Mouse (Mus musculus) layer of hippocampus, postnatal 14 days (tissue): ENCODE results near the gene Lrrc45. TPM values are rescaled to one million over a fixed set of nuclear protein-coding genes. Genes with fewer than 3 reads are reported as not detected.
A peak's percentile ranks its signal among the peaks of the same experiment; 100 is the strongest.
"Not testable (repeated sequence)": the region's sequence is repeated elsewhere in the genome, so short reads cannot be mapped to it uniquely, and the experiment has no call there.

Source experiments
- DNase-seq, 2 experiments: peaks; one replicate each; pipeline ENCODE4 v3.0.0; 2021 to 2022; ENCODE audit warnings: low spot score in 2 of 2, mixed read lengths in 1 of 2
- long read RNA-seq, 2 experiments: library from polyadenylated mRNA; stranded (forward); transcript quantifications; one replicate each; pipeline ENCODE4 v2.0.0; 2021
- total RNA-seq, 2 experiments: library from RNA; stranded (reverse); gene quantifications; 2 replicates each; pipeline ENCODE4 v1.2.3; 2021

Lrrc45 gene
- total RNA-seq = 10 to 100 TPM; 56.0 to 58.2 TPM
- long read RNA-seq, experiment 1, transcript Lrrc45-201 (18 exons, 2,492 nt) = major isoform, 10 of 51 reads
- long read RNA-seq, experiment 1, partial matches to known transcripts = 6 of 51 reads
- long read RNA-seq, experiment 1, other reads (novel, unspliced or antisense) = 34 of 51 reads
- long read RNA-seq, experiment 2, transcript Lrrc45-201 (18 exons, 2,492 nt) = major isoform, 23 of 54 reads
- long read RNA-seq, experiment 2, partial matches to known transcripts = 6 of 54 reads
- long read RNA-seq, experiment 2, other reads (novel, unspliced or antisense) = 25 of 54 reads

DNA sequence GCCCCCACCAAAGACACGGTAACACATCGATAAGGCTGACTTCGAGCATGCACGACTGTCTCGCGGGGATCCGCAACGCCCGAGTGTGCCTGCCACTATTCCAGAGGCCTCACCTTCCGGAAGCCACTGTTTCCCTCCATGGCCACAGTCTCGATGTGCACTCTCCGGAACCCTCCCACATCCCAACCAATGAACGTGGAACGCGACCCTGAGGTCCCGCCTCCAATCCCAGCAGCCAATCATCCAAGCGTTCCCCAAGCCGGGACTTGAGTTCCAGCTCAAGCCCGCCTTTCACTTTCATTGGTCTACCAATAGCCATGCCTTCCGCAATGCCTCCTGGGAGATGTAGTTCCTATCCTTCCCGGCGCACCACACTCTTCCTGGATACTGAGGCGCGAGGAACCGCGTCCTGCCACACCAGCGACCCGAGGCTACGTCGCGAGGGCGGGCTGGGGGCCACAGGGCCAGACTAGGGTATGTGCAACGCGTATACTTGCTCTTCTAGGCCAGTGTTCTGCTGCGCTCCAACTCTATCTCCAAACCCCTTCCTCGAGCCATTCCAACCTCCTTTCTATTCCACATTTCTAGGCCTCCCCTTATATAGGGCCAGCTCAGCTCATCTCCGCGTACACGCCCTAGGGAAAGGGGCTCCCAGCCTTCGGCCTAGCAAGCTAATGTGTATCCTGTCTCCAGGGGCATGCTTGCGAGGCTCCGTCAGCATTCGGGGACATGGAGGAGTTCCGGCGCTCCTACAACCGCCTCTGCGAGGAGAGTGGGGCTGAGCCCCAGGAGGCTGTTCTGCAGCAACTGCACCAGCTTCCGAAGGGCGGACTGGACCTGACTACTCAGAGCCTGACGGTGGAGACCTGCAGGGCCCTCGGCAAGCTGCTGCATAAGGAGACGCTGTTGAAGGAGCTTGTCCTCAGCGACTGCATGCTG is at the start of gene Lrrc45, which contains the start of gene Cenpx:
Gene Lrrc45, plus strand, starts transcription at position 346 of the 939 bp plus-strand sequence.
Gene Cenpx, minus strand, starts transcription at position 159 of the 939 bp plus-strand sequence.
- DNase-seq = peak; percentile 95 to 99

DNA sequence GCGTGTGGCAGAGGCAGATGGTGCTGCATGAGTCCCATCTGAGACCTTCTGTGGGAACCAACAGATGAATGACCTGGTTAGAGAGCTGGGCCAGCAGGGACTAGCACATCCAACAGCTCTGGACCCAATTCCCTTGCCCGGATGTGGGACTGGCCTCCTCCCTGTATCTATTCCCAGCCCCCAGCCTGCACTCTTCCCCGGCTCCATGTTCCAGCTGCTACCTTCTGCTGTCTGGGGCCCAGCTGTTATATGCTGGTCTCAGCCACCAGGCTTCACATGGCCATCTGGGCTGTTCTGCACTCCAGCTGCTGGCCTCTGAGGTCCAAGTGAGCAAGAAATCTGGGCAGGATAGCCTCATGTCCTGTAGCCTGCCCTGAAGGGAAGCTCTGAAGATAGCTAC is 48.3 kb upstream of the Lrrc45 start:
- DNase-seq = no peak

DNA sequence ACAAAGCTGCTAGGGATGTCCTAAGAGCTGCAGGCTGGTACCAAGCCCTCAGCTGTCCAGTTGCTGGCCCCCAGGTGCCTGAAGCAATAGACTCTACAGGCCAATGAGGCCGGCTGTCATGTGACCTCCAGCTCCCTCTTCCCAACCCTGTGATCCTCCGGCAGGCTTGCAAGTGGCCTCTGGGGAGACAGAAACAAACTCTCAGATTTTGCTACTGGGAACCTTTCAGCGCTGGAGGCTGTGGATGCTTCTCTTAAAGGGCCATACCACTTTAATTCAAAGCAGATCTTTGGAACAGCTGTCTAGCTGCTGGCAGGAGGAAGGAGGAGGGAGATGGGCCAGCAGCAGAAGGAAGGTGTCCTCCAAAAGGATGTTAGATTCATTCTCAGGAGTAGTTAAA is 47.1 kb upstream of the Lrrc45 start:
- no peak for DNase-seq

DNA sequence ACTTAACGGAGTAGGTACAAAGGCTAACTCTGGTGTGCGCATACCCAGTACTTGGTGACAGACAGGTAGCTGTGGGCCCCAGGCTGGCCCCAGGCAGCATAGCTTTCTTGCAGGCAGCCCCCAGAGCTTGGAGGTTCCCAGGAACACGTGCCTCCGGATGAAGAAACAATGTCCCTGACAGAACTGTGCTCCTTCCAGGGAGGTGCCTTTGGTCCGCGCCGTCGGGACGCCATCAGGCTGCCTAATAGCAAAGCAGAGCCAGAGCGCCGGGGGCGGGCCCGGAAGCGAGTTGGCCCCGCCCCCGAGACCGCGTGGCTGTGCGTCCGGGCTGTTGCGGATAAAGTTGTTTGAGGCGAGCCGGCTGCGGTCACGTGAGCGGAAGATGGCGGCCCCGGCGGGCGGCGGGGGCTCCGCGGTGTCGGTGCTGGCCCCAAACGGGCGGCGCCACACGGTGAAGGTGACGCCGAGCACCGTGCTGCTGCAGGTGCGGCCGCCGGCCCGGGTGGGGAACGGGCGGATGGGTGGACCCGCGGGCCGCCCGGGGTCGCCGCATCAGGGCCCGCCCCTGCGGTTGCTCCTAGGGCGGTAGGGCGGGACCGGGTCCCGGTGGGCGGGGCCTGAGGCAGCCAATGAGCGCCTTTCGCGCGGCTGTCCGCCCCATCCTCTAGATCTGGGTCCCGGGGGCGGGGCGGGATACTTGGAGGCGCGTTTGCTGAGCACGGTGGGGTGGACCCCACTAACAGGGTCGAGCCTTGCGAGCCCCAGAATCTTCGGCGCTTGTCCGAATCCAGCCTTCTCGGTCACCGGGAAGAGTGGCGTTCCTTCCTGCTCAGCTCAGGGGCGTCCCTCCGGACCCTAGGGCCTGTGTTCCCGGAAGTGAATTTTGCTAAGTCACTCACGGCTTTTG is 40.8 kb upstream of the Lrrc45 start, which contains the start of gene Aspscr1:
Gene Aspscr1, plus strand, starts transcription at position 287 of the 907 bp plus-strand sequence.
- DNase-seq = peak; percentile 92 to 93

DNA sequence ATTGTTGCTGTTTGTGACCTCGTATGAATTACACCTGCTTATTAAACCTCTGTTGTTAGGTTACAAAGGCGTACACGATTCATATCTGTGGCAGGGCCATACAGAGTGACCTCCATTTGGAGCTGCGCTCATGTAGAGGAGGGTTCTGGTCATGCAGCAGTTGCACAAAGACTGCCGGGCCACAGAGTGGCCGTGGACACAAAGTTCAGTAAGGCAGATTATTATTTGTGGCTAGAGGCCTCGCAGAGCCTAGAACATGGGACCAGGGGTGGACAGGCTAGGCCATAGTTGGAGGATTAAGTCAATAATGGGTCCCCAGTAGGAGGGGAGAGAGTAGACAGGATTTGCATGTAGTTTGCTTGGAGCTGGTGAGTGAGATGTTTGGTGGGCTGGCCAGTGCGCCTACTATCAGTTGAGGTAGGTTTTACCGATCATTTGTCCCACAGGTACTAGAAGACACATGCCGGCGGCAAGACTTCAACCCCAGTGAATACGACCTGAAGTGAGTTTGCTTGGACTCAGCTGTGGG is 40.1 kb upstream of the Lrrc45 start:
- no peak for DNase-seq

DNA sequence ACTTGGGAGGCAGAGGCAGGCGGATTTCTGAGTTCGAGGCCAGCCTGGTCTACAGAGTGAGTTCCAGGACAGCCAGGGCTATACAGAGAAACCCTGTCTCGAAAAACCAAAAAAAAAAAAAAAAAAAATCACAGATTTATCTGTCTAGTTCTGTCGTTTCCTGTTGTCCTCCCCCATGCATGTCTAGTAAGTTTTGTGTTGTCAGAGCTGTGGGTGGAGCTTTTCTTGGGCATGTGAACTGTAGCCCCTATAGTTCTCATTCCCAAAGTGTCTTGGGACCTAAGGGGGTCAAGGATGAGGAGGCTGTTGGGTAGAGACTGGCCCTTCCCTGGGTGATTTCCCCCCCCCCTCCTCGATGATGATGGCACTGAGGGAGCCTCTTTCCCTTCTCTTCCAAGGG is 37.9 kb upstream of the Lrrc45 start:
- not testable (repeated sequence) for DNase-seq

DNA sequence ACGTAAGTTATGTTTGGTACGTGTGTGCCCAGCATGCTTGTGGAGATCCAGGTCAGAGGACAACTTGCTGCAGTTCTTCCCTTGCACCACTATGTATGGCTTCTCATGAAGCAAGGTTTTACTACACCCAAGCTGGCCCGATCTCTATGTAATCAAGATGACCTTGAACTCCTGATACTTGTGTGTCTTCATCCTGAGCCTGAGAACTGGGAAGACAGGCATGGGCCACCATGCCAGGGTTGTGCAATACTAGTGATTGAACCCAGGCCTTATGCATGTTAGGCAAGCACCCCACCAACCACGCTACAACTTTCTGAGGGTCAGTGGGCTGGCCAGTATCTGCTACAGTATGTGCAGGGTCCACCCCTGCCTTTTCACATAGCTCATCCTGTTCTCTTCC is 36.8 kb upstream of the Lrrc45 start:
- no peak for DNase-seq

DNA sequence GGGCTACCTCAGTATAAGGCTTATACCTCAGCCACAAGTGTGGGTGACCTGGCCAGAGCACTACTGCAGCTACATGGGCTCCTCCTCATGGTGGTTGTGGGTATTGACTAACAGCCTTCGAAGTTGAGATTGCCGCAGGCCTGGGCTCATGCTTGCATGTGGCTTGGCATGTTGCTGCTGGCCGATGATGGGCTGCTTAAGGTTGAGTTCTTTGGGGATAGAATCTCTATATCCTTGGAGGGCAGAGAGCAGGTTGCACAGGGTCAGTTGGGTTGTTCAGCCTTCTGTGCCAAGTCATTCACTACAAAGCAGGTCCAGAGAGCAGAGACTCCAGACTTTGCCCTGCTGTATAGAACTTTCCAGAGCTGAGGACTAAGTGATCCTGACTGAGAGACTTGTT is 33.8 kb upstream of the Lrrc45 start:
- no peak for DNase-seq

DNA sequence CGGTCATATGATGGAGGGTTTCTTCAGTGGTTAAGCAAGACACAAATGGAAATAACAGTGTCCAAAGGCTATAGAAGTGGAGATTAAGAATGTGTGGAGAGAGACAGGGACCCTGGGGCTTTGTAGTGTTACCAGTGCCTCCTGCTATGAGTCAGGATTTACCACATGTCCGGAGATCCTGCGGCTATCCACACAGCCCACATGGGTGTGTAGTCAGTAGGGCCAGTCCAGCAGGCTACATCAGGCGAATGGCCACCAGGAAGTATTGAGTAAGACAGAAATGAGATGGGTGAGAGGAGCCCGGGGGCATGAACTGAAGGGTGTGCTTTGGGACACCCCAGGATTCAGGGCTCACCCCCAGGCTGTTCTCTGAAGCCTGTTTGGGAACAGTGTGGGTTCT is 31.0 kb upstream of the Lrrc45 start:
- no peak for DNase-seq

DNA sequence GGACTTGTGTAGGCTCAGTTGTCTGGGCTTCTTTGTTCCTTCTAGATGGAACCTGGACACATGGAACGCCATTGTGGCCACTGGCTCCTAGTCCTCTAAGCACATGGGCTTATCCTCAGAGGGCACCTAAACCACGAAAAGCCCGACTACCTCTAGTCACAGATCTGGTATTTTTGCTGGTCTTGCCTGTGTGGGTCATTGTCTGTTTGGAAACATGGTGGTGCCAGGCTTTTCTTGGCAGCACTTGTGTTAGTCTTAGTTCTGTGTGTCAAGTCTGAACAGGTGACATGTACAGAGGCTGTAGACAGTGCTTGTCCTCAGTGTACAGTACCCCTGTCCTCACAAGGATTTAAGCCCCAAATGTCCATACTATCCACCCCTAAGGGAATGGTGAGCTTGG is 30.2 kb upstream of the Lrrc45 start:
- no peak for DNase-seq

DNA sequence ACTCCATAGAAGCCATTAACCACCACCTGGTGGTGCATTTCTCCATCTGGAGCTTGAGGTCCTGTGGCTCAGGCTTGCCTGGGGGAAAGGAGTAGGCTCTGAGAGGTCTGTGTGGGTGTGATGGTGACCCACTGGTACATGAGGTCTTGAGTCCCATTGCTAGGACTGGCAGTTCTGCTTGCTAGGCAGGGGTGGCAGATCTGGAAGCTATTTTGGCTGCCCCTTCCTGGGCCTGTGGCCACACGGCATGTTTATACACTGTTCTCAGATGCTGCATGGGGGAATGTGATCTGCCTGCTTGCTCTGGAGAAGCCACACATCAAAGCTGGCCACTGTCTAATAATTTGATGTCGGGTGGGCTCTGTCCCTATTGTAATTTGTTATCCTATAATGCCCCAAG is 29.6 kb upstream of the Lrrc45 start:
- DNase-seq = no peak

DNA sequence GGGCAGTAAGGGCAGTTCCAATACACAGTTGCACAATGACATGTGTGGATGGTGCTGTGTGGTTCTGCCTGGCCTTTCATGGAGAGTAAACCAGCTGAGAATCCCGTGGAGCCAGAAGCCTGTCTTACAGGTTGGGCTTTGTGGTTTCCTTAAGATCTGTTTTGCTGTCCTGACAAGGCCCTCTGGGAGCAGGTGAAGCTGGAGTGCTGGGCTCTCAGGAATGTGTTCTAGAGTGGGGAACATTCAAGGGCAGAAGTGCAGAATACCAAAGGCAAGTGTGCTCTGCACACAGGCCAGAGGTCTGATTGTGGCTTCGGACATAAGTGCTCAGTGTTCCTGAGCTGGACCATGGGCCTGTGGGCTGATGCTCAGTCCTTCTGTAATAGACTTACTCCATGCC is 29.1 kb upstream of the Lrrc45 start:
- DNase-seq = no peak

DNA sequence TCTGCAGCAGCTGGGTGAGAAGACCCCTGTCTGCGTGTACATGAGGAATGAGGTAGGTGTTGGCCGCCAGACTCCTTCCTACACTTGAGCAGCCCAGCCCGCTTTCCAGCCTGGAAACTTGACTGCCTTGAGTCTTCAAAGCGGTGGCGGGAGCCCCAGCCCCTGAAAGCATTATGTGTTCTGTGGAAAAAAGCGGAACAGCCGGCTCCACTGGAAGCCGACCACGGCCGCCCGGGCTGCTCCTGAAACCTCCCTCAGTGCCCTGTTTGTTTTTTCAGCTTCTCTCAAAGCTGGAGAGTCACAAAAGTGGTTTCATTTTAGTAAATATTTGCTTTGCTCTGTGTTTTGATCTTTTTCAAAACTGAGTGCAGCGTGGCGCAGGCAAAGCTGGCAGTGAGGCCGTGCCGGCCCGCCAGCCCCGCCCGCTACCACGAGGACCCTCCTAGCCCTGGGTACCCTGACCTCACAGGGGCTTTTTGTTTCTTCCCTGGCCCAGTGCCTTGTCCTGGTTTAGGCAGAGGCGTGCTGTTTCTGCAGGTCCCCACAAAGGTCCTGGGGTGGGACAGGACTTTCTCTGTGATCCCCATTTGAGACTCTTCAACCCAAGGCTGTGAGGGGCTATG is 27.0 kb upstream of the Lrrc45 start:
- no peak for DNase-seq

DNA sequence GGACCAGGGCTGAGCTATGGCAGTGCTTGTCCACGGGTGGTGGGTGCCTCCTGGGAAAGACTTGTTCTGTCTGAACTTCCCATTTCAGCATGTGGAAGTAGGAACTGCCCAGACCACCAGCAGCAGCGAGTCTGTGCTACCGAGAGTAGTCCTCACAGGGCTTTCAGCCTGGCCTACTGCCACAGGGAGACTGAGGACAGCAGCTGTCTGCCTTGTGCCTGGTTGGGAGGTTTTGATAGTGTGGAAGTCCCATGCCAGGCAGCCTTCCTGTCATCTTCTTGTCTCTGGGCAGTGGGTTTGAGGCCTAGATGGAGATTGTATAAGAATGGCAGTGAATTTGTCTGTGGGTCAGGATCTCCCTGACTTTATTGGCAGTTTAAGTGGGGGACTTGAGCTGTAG is 24.4 kb upstream of the Lrrc45 start:
- DNase-seq = no peak

DNA sequence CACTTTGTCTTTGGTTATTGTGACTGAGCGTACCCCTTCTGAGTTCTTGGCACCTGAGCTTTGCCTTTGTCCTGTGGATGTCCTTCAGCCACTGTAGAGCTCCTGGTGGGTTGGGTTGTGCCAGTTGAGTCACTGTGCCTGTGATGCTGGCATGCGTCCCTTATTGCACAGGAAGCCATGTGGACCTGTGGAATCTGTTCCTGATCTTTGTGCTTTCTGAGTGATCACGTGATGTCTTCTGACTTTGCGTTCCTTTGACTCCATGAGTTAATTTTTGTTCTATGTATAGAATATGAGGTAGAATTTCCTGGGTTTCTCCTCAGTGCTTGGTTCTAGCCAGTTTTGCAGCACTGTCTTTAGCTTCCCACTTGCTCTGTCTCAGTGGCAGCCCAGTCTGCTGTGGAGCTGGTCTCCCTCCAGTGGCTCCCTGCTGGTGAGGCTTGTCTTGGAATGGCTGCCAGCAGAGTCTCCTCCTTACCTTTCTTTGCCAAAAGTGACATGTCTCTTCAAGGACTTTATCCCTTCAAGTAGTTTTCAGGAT is 21.2 kb upstream of the Lrrc45 start:
- DNase-seq = peak in 1 of 2 experiments; percentile 33

DNA sequence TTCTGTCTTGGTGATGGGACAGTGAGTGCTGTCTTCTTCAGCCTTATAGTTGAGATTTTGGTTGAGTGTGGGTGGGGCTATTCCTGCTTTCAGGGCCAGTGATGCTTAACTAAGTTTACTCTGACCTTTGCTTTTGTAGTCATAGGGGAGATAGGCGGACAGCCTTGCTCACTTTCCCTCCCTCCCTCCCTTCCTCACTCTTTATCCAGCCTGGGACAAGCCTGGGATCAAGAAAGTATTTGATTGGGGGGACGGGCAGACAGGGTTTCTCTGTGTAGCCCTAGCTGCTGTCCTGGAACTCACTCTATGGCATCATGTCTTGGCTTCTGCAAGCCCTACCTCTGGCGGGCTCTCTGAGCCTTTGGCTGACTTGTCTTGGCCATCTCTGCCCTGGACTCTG is 20.3 kb upstream of the Lrrc45 start:
- no peak for DNase-seq

DNA sequence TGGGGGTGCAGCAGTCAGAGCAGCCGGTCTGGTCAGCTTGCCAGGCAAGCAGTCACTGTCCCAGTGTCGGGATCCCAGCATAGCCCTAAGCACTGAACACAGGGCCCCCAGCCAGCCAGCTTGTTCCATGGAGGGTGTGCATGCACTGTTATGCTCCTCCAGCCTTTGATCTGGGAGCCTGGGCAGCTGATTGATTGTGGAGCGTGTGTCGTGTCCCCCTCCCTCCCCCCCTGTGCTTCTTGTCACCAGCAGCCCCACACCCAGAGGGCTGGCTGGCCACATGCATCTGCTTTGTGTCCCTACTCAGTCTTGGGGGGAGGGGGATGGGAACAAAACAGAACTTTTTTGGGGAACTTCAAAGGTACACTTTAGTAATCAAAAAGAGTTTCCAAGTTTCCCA is 18.5 kb upstream of the Lrrc45 start:
- peak in 1 of 2 experiments; percentile 49 for DNase-seq

DNA sequence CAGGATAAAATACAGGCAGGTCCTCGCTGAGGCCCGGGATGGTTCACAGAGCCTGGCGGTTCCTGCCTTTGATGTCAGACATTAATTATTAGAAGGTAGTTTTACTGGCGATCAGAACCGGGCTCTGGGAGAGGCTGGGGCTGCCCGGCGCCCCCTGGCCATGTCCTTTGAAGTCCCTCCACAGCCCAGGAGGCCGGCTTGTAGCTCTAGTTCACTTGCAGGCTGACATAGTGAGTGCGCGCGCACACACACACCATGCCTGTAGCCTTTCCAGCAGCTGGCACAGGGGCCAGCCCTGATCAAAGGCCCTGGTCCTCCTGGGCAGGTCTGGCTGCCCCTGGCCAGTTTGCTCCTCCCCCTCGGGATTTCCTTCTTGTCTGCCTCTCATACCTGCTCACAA is 18.1 kb upstream of the Lrrc45 start:
- DNase-seq = no peak

DNA sequence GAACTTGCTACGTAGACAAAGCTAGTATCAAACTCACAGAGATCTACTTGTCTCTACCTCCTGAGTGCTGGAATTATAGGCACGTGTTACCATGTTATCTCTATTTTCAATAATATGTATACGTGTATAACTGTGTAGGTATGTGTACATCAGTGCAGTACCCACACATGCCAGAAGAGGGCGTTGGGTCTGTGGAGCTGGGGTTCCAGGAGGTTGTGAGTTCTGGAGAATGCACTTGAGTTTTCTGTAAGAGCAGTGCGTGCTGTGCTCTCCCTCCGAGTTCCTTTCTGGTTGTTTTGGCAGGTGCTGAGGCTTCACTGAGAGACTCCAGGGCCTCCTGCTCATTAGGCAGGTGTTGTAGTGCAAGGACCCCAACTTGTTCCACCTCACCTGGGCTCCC is 17.2 kb upstream of the Lrrc45 start:
- DNase-seq = no peak

DNA sequence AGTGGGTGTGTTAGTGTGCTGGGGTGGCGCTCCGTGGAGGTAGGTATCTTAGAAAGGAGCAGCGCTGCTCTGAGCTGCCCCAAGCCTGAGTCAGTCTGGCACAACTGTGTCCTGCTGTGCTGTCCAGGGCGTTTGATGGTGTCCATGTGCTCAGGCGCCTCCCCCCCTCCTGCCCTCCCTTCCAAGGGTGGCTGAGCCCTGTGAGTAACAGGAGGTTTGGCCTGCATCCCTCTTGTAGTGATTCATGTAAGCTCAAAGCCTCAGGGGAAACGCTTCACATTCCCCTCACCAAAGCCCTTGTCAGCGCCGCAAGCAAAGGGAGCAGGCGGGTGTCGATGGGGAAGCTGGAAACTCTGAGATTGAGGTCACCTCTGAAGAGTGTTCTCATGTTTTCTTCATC is 16.0 kb upstream of the Lrrc45 start:
- no peak for DNase-seq
